Mouse (Mus musculus): ENCODE data around the gene Scaf11. TPM values are rescaled to one million over a fixed set of nuclear protein-coding genes. Genes with fewer than 3 reads are reported as not detected.
"Not testable (repeated sequence)": the region's sequence is repeated elsewhere in the genome, so short reads cannot be mapped to it uniquely, and the experiment has no call there.

Gene Scaf11
- polyA plus RNA-seq, 1 experiment from 2014 or later = 88.8 TPM

- ATAC-seq (ENCODE audit: low read depth) = no peak
- Histone ChIP-seq H3K9me3 (ENCODE audit: control insufficient read depth, low read length) (no peaks in the 10 kb centered on the region), H3K4me2 (ENCODE audit: low read depth, low read length) (no peak overlapping the region), H3K36me3 (ENCODE audit: control insufficient read depth, insufficient read depth, low read length) (no peaks in the 10 kb centered on the region), H3K4me3 (ENCODE audit: low read length) (no peak overlapping the region), H3K27ac (ENCODE audit: low read length) (no peak overlapping the region), H3K9ac (ENCODE audit: low read length) (no peak overlapping the region), H3K4me1 (replicated peaks; ENCODE audit: control insufficient read depth, insufficient read depth, low read length) (peaks cover 27% of the 10 kb centered on the region), H3K27me3 (ENCODE audit: control insufficient read depth, insufficient read depth, low read depth, low read length) (no peaks in the 10 kb centered on the region)
- 89% methylated on average over 3 of the region's 3 CpGs for WGBS
Observed at GRCm38 (mm10) chr15:96458273-96458672, 2.4 kb downstream of the Scaf11 start.

GRCm38 (mm10) chr15:96457338-96457664 lies 3.3 kb downstream of the Scaf11 start:
- H3K27ac ChIP-seq (ENCODE audit: low read length) = no peak overlapping the region
- 68% methylated on average over 3 of the region's 3 CpGs for WGBS

GRCm38 (mm10) chr15:96456651-96457337 lies 3.8 kb downstream of the Scaf11 start:
- H3K4me2 ChIP-seq (ENCODE audit: low read depth, low read length) = no peak overlapping the region

More at GRCm38 (mm10) chr15:96457338-96457664, 3.3 kb downstream of the Scaf11 start:
- Histone ChIP-seq H3K9me3 (ENCODE audit: control insufficient read depth, low read length) (no peaks in the 10 kb centered on the region), H3K9ac (ENCODE audit: low read length) (no peak overlapping the region), H3K4me1 (replicated peaks; ENCODE audit: control insufficient read depth, insufficient read depth, low read length) (peaks cover 27% of the 10 kb centered on the region), H3K36me3 (ENCODE audit: control insufficient read depth, insufficient read depth, low read length) (no peaks in the 10 kb centered on the region), H3K4me2 (ENCODE audit: low read depth, low read length) (no peak overlapping the region), H3K4me3 (ENCODE audit: low read length) (no peak overlapping the region), H3K27me3 (ENCODE audit: control insufficient read depth, insufficient read depth, low read depth, low read length) (no peaks in the 10 kb centered on the region)
- no peak for ATAC-seq (ENCODE audit: low read depth)

GRCm38 (mm10) chr15:96455595-96456214 lies 4.9 kb downstream of the Scaf11 start:
- Histone ChIP-seq H3K4me2 (ENCODE audit: low read depth, low read length) (no peak overlapping the region), H3K4me3 (ENCODE audit: low read length) (no peak overlapping the region), H3K9me3 (ENCODE audit: control insufficient read depth, low read length) (no peaks in the 10 kb centered on the region), H3K27ac (ENCODE audit: low read length) (no peak overlapping the region), H3K36me3 (ENCODE audit: control insufficient read depth, insufficient read depth, low read length) (peaks cover 1% of the 10 kb centered on the region; the same call in 1 of the 2 replicates), H3K9ac (ENCODE audit: low read length) (no peak overlapping the region; the same call in 1 of the 2 replicates), H3K4me1 (replicated peaks; ENCODE audit: control insufficient read depth, insufficient read depth, low read length) (peaks cover 25% of the 10 kb centered on the region), H3K27me3 (ENCODE audit: control insufficient read depth, insufficient read depth, low read depth, low read length) (no peaks in the 10 kb centered on the region)
- WGBS = 57% methylated on average over 4 of the region's 4 CpGs
- ATAC-seq (ENCODE audit: low read depth) = no peak

More at GRCm38 (mm10) chr15:96456651-96457337, 3.8 kb downstream of the Scaf11 start:
- Histone ChIP-seq H3K27me3 (ENCODE audit: control insufficient read depth, insufficient read depth, low read depth, low read length) (no peaks in the 10 kb centered on the region), H3K9ac (ENCODE audit: low read length) (no peak overlapping the region), H3K4me1 (replicated peaks; ENCODE audit: control insufficient read depth, insufficient read depth, low read length) (peaks cover 25% of the 10 kb centered on the region), H3K27ac (ENCODE audit: low read length) (no peak overlapping the region), H3K36me3 (ENCODE audit: control insufficient read depth, insufficient read depth, low read length) (no peaks in the 10 kb centered on the region), H3K4me3 (ENCODE audit: low read length) (no peak overlapping the region), H3K9me3 (ENCODE audit: control insufficient read depth, low read length) (no peaks in the 10 kb centered on the region)
- ATAC-seq (ENCODE audit: low read depth) = no peak
- 63% methylated on average over 5 of the region's 5 CpGs for WGBS

- whole genome bisulfite sequencing = 83% methylated on average over 1 of the region's 1 CpGs
- Histone ChIP-seq H3K4me2 (ENCODE audit: low read depth, low read length) (no peak overlapping the region), H3K4me1 (replicated peaks; ENCODE audit: control insufficient read depth, insufficient read depth, low read length) (peaks cover 16% of the 10 kb centered on the region), H3K9me3 (ENCODE audit: control insufficient read depth, low read length) (no peaks in the 10 kb centered on the region), H3K9ac (ENCODE audit: low read length) (no peak overlapping the region), H3K27me3 (ENCODE audit: control insufficient read depth, insufficient read depth, low read depth, low read length) (no peaks in the 10 kb centered on the region), H3K36me3 (ENCODE audit: control insufficient read depth, insufficient read depth, low read length) (peaks cover 6% of the 10 kb centered on the region; the same call in 1 of the 2 replicates), H3K27ac (ENCODE audit: low read length) (no peak overlapping the region), H3K4me3 (ENCODE audit: low read length) (no peak overlapping the region)
- ATAC-seq (ENCODE audit: low read depth) = no peak
Observed at GRCm38 (mm10) chr15:96453346-96453745, 7.3 kb downstream of the Scaf11 start.

GRCm38 (mm10) chr15:96448656-96449299 lies 11.9 kb downstream of the Scaf11 start:
- Histone ChIP-seq H3K36me3 (ENCODE audit: control insufficient read depth, insufficient read depth, low read length) (peaks cover 13% of the 10 kb centered on the region; the same call in 1 of the 2 replicates), H3K9me3 (ENCODE audit: control insufficient read depth, low read length) (no peaks in the 10 kb centered on the region), H3K27ac (ENCODE audit: low read length) (no peak overlapping the region), H3K9ac (ENCODE audit: low read length) (no peak overlapping the region), H3K27me3 (ENCODE audit: control insufficient read depth, insufficient read depth, low read depth, low read length) (no peaks in the 10 kb centered on the region), H3K4me3 (ENCODE audit: low read length) (no peak overlapping the region), H3K4me1 (replicated peaks; ENCODE audit: control insufficient read depth, insufficient read depth, low read length) (no peaks in the 10 kb centered on the region), H3K4me2 (ENCODE audit: low read depth, low read length) (no peak overlapping the region)
- ATAC-seq (ENCODE audit: low read depth) = no peak
- WGBS = 83% methylated on average over 7 of the region's 7 CpGs

- 84% methylated on average over 10 of the region's 10 CpGs for WGBS
- Histone ChIP-seq H3K9ac (ENCODE audit: low read length) (no peak overlapping the region), H3K27me3 (ENCODE audit: control insufficient read depth, insufficient read depth, low read depth, low read length) (no peaks in the 10 kb centered on the region), H3K27ac (ENCODE audit: low read length) (no peak overlapping the region), H3K4me2 (ENCODE audit: low read depth, low read length) (no peak overlapping the region), H3K4me1 (replicated peaks; ENCODE audit: control insufficient read depth, insufficient read depth, low read length) (no peaks in the 10 kb centered on the region), H3K9me3 (ENCODE audit: control insufficient read depth, low read length) (no peaks in the 10 kb centered on the region), H3K4me3 (ENCODE audit: low read length) (no peak overlapping the region), H3K36me3 (ENCODE audit: control insufficient read depth, insufficient read depth, low read length) (peaks cover 20% of the 10 kb centered on the region)
- no peak for ATAC-seq (ENCODE audit: low read depth)
Observed at GRCm38 (mm10) chr15:96446785-96447184, 13.9 kb downstream of the Scaf11 start.

GRCm38 (mm10) chr15:96441480-96441879 lies 19.2 kb downstream of the Scaf11 start:
- not testable (repeated sequence) for ATAC-seq (ENCODE audit: low read depth); H3K9ac ChIP-seq (ENCODE audit: low read length); H3K4me3 ChIP-seq (ENCODE audit: low read length); H3K27ac ChIP-seq (ENCODE audit: low read length); H3K4me1 ChIP-seq (replicated peaks; ENCODE audit: control insufficient read depth, insufficient read depth, low read length); H3K4me2 ChIP-seq (ENCODE audit: low read depth, low read length); H3K27me3 ChIP-seq (ENCODE audit: control insufficient read depth, insufficient read depth, low read depth, low read length); H3K9me3 ChIP-seq (ENCODE audit: control insufficient read depth, low read length)
- peaks cover 18% of the 10 kb centered on the region for H3K36me3 ChIP-seq (ENCODE audit: control insufficient read depth, insufficient read depth, low read length)
- WGBS = 62% methylated on average over 3 of the region's 6 CpGs

GRCm38 (mm10) chr15:96434202-96434601 lies 26.4 kb downstream of the Scaf11 start:
- no peak for ATAC-seq (ENCODE audit: low read depth)
- H3K4me2 ChIP-seq (ENCODE audit: low read depth, low read length) = no peak overlapping the region
- 100% methylated on average over 1 of the region's 1 CpGs for WGBS
- no peak overlapping the region for H3K27ac ChIP-seq (ENCODE audit: low read length)
- no peak overlapping the region for H3K4me3 ChIP-seq (ENCODE audit: low read length)
- no peaks in the 10 kb centered on the region for H3K4me1 ChIP-seq (replicated peaks; ENCODE audit: control insufficient read depth, insufficient read depth, low read length)
- H3K36me3 ChIP-seq (ENCODE audit: control insufficient read depth, insufficient read depth, low read length) = peaks cover 39% of the 10 kb centered on the region
- H3K9me3 ChIP-seq (ENCODE audit: control insufficient read depth, low read length) = 0 out of 2 replicates have a peak, but pooled peaks cover 2% of the 10 kb centered on the region
- H3K9ac ChIP-seq (ENCODE audit: low read length) = no peak overlapping the region
- no peaks in the 10 kb centered on the region for H3K27me3 ChIP-seq (ENCODE audit: control insufficient read depth, insufficient read depth, low read depth, low read length)

All from lung, embryonic 16.5 days (tissue).